Mouse (Mus musculus): ENCODE data around the gene Cad.

Cad gene

GRCm38 (mm10) chr5:31110781-31111180, 56.2 kb downstream of the Cad start:
- DNase-seq (ENCODE audit: low read depth, low spot score): no peak

- no peak for DNase-seq (ENCODE audit: low read depth, low spot score)
Measured at GRCm38 (mm10) chr5:31116354-31116753, 61.8 kb downstream of the Cad start, which contains the start of gene Trim54. TSS of gene Trim54 (plus strand) at chr5:31116712.

GRCm38 (mm10) chr5:31116912-31117311, 62.3 kb downstream of the Cad start:
- DNase-seq (ENCODE audit: low read depth, low spot score): no peak

- no peak for DNase-seq (ENCODE audit: low read depth, low spot score)
Measured at GRCm38 (mm10) chr5:31121111-31121510, 66.5 kb downstream of the Cad start.

- no peak for DNase-seq (ENCODE audit: low read depth, low spot score)
Measured at GRCm38 (mm10) chr5:31123481-31123880, 68.9 kb downstream of the Cad start.

- DNase-seq (ENCODE audit: low read depth, low spot score): no peak
Measured at GRCm38 (mm10) chr5:31126050-31126449, 71.5 kb downstream of the Cad start.
